Mouse (Mus musculus) layer of hippocampus, postnatal 14 days (tissue): ENCODE measurements around the gene Ccdc184. TPM values are rescaled to one million over a fixed set of nuclear protein-coding genes. Genes with fewer than 3 reads are reported as not detected.

Experiments
- DNase-seq, 2 experiments: peaks; one replicate each; pipeline ENCODE4 v3.0.0; 2021 to 2022; ENCODE audit warnings: low spot score in 2 of 2, mixed read lengths in 1 of 2
- total RNA-seq, 2 experiments: library from RNA; stranded (reverse); gene quantifications; 2 replicates each; pipeline ENCODE4 v1.2.3; 2021

Ccdc184 gene
- total RNA-seq, 2 experiments from 2014 or later, result 18.2 to 18.7 TPM

DNA sequence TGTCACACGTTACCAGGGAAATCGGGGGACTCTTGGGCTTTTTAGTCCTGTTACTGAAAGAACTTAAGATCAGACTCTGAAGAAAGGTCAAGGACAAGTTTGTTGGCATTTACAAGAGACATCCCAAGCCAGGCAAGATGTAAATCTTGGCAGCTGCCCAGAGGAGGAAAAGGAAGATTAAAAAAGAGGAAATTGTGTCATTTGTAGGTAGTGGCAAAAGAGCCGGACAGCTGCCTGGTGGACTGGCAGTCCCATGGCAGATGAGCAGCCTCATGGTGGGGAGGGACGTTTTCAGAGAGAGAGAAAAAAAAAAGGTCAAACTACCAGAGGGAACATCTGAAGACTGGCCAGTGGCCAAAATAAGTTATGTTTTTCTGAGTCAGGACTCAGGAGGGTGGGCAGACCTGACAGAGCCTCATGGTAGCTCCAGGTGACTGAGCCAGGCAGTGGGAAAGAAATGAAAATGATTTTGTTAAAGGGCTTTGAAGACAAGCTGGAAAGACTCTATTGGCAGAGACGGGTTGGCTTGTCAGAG, 46.4 kb downstream of the Ccdc184 start:
- DNase-seq, result no peak

- DNase-seq, result no peak
These were observed 47.2 kb downstream of the Ccdc184 start for GRCm38 (mm10) chr15:98214130-98214529.

Other genes with a start within 250 kb of the Ccdc184 start
- gene Tmem106c, start 203.0 kb upstream of the Ccdc184 start, total RNA-seq, result 10 to 100 TPM; 19.1 to 22.3 TPM
- 1 to 10 TPM in 1 of 2 experiments, under 1 TPM in 1; 0.69 to 1.2 TPM for gene Col2a1, start 162.5 kb upstream of the Ccdc184 start, total RNA-seq
- 100 to 1,000 TPM; 309 to 311 TPM for gene Pfkm, start 74.6 kb upstream of the Ccdc184 start, total RNA-seq
- gene Senp1, start 73.4 kb upstream of the Ccdc184 start, total RNA-seq, result 10 to 100 TPM; 13.5 to 13.7 TPM
- 10 to 100 TPM; 45.0 to 45.6 TPM for gene Asb8, start 1.5 kb upstream of the Ccdc184 start, total RNA-seq
- gene Olfr288, start 28.4 kb downstream of the Ccdc184 start, total RNA-seq, result not detected
- under 1 TPM in 1 of 2 experiments, not detected in 1; 0.16 TPM for gene Gm44579, start 53.8 kb downstream of the Ccdc184 start, total RNA-seq
- 1 to 10 TPM; 1.9 to 2.3 TPM for gene Olfr287, start 53.9 kb downstream of the Ccdc184 start, total RNA-seq
- not detected for gene Olfr286, start 67.3 kb downstream of the Ccdc184 start, total RNA-seq
- not detected for gene H1fnt, start 90.1 kb downstream of the Ccdc184 start, total RNA-seq
- 1 to 10 TPM; 5.7 to 6.7 TPM for gene Zfp641, start 129.0 kb downstream of the Ccdc184 start, total RNA-seq
- gene Olfr285, start 150.2 kb downstream of the Ccdc184 start, total RNA-seq, result not detected
- not detected for gene Olfr284, start 173.8 kb downstream of the Ccdc184 start, total RNA-seq
- gene Olfr283, start 213.8 kb downstream of the Ccdc184 start, total RNA-seq, result not detected